Mouse (Mus musculus): ENCODE data around the gene Rai1. TPM values are rescaled to one million over a fixed set of nuclear protein-coding genes. Genes with fewer than 3 reads are reported as not detected.
A peak's percentile ranks its signal among the peaks of the same experiment; 100 is the strongest.

The Rai1 gene
- total and polyA plus RNA-seq, 2 experiments, result 2.7 to 12.9 TPM

GRCm38 (mm10) chr11:60224676-60225075 is 119.9 kb downstream of the Rai1 start:
- peaks cover 31% of the 10 kb centered on the region for H3K4me1 ChIP-seq (ENCODE audit: control insufficient read depth, insufficient read depth, low read length)
- peak; percentile 94 for DNase-seq (ENCODE audit: extremely low read depth, low read depth, low spot score)
- WGBS, result 17% methylated on average over 4 of the region's 4 CpGs

GRCm38 (mm10) chr11:60225874-60226273 is 121.1 kb downstream of the Rai1 start:
- Histone ChIP-seq H3K4me1 (ENCODE audit: control insufficient read depth, insufficient read depth, low read length) (peaks cover 28% of the 10 kb centered on the region), H3K4me3 (ENCODE audit: insufficient read depth, low read depth, low read length) (no peak overlapping the region), H3K79me2 (ENCODE audit: control insufficient read depth, insufficient read depth, low read length) (no peaks in the 10 kb centered on the region), H3K36me3 (ENCODE audit: control insufficient read depth, insufficient read depth, low read length) (no peaks in the 10 kb centered on the region), H3K27ac (replicated peaks; ENCODE audit: insufficient read depth, low read depth, low read length) (peak overlapping the region; percentile 78), H3K9ac (ENCODE audit: low read depth, low read length) (no peak overlapping the region), H3K27me3 (ENCODE audit: control insufficient read depth, insufficient read depth, low read length) (no peaks in the 10 kb centered on the region)
- TF ChIP-seq POLR2A (IDR thresholded peaks at IDR 0.05; ENCODE audit: extremely low read depth, insufficient read depth, low read length) (no peak), CTCF (IDR thresholded peaks at IDR 0.05; ENCODE audit: low read depth, low read length) (no peak)
- 83% methylated on average over 1 of the region's 1 CpGs for WGBS
- DNase-seq (ENCODE audit: extremely low read depth, low read depth, low spot score), result peak; percentile 41

More at GRCm38 (mm10) chr11:60224676-60225075, 119.9 kb downstream of the Rai1 start:
- Histone ChIP-seq H3K27me3 (ENCODE audit: control insufficient read depth, insufficient read depth, low read length) (no peaks in the 10 kb centered on the region), H3K36me3 (ENCODE audit: control insufficient read depth, insufficient read depth, low read length) (no peaks in the 10 kb centered on the region), H3K4me3 (ENCODE audit: insufficient read depth, low read depth, low read length) (no peak overlapping the region), H3K9ac (ENCODE audit: low read depth, low read length) (peak overlapping the region; percentile 22; the same call in 1 of the 2 replicates), H3K27ac (replicated peaks; ENCODE audit: insufficient read depth, low read depth, low read length) (peak overlapping the region; percentile 90), H3K79me2 (ENCODE audit: control insufficient read depth, insufficient read depth, low read length) (peaks cover 5% of the 10 kb centered on the region; the same call in 1 of the 2 replicates)
- TF ChIP-seq CTCF (IDR thresholded peaks at IDR 0.05; ENCODE audit: low read depth, low read length), result no peak
- TF ChIP-seq POLR2A (IDR thresholded peaks at IDR 0.05; ENCODE audit: extremely low read depth, insufficient read depth, low read length), result no peak

GRCm38 (mm10) chr11:60228525-60228924 is 123.7 kb downstream of the Rai1 start:
- Histone ChIP-seq H3K79me2 (ENCODE audit: control insufficient read depth, insufficient read depth, low read length) (no peaks in the 10 kb centered on the region), H3K27me3 (ENCODE audit: control insufficient read depth, insufficient read depth, low read length) (no peaks in the 10 kb centered on the region), H3K36me3 (ENCODE audit: control insufficient read depth, insufficient read depth, low read length) (no peaks in the 10 kb centered on the region), H3K4me1 (ENCODE audit: control insufficient read depth, insufficient read depth, low read length) (peaks cover 16% of the 10 kb centered on the region), H3K9ac (ENCODE audit: low read depth, low read length) (no peak overlapping the region), H3K4me3 (ENCODE audit: insufficient read depth, low read depth, low read length) (no peak overlapping the region), H3K27ac (replicated peaks; ENCODE audit: insufficient read depth, low read depth, low read length) (no peak overlapping the region)
- TF ChIP-seq CTCF (IDR thresholded peaks at IDR 0.05; ENCODE audit: low read depth, low read length) (no peak), POLR2A (IDR thresholded peaks at IDR 0.05; ENCODE audit: extremely low read depth, insufficient read depth, low read length) (no peak)
- no peak for DNase-seq (ENCODE audit: extremely low read depth, low read depth, low spot score)
- WGBS, result 84% methylated on average over 3 of the region's 3 CpGs

DNA sequence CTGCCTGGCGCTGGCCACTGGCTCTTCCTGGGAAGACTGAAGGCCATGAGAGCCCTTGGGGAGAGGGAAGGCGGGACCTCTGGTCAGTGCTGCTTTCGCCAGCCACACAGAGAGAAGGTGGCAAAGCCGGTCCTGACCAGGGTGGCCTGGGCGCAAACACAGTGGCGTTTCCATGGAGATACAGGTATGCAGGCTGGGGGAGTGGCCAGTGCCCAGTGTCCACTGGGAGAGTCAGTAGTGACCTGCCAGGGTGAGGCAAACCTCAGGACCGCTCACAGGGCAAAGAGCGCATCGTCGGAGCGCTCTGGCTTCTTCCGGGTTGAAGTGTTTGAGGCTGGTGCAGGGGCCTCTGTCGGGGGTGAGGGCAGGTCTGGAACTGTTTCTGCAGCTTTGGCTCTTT is 125.0 kb downstream of the Rai1 start:
- Histone ChIP-seq H3K27me3 (ENCODE audit: control insufficient read depth, insufficient read depth, low read length) (no peaks in the 10 kb centered on the region), H3K27ac (replicated peaks; ENCODE audit: insufficient read depth, low read depth, low read length) (peak overlapping the region; percentile 9; the same call in 1 of the 2 replicates), H3K4me1 (ENCODE audit: control insufficient read depth, insufficient read depth, low read length) (peaks cover 7% of the 10 kb centered on the region), H3K79me2 (ENCODE audit: control insufficient read depth, insufficient read depth, low read length) (no peaks in the 10 kb centered on the region), H3K36me3 (ENCODE audit: control insufficient read depth, insufficient read depth, low read length) (no peaks in the 10 kb centered on the region), H3K9ac (ENCODE audit: low read depth, low read length) (no peak overlapping the region), H3K4me3 (ENCODE audit: insufficient read depth, low read depth, low read length) (no peak overlapping the region)
- peak; percentile 78 for DNase-seq (ENCODE audit: extremely low read depth, low read depth, low spot score)
- TF ChIP-seq CTCF (IDR thresholded peaks at IDR 0.05; ENCODE audit: low read depth, low read length) (no peak), POLR2A (IDR thresholded peaks at IDR 0.05; ENCODE audit: extremely low read depth, insufficient read depth, low read length) (no peak)
- WGBS, result 35% methylated on average over 13 of the region's 13 CpGs

DNA sequence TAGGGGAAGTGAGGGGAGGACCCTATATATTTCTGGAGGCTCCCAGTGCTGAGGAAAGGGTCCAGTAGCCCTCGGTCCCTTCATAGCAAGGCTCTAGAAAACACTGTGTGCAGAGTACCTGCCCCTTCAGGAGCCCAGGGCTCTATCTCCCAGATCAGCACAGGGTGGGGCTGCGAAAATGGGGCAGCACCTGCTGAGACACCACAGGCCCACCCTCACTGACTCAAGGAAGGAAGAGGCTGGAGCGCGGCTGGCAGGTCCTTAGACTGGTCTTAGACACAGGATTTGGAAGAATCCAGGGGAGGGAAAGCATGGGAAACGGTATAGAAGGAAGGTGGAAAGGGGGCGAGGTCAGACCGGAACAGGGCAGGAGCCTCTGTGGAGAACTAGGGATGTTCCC is 125.7 kb downstream of the Rai1 start:
- 0 out of 2 replicates have a peak overlapping the region, but pooled peaks have one; percentile 9 for H3K27ac ChIP-seq (replicated peaks; ENCODE audit: insufficient read depth, low read depth, low read length)
- H3K79me2 ChIP-seq (ENCODE audit: control insufficient read depth, insufficient read depth, low read length), result no peaks in the 10 kb centered on the region; the same call in 1 of the 2 replicates
- peaks cover 2% of the 10 kb centered on the region for H3K4me1 ChIP-seq (ENCODE audit: control insufficient read depth, insufficient read depth, low read length)
- no peak overlapping the region for H3K9ac ChIP-seq (ENCODE audit: low read depth, low read length)
- H3K4me3 ChIP-seq (ENCODE audit: insufficient read depth, low read depth, low read length), result no peak overlapping the region
- H3K36me3 ChIP-seq (ENCODE audit: control insufficient read depth, insufficient read depth, low read length), result no peaks in the 10 kb centered on the region
- no peak for TF ChIP-seq POLR2A (IDR thresholded peaks at IDR 0.05; ENCODE audit: extremely low read depth, insufficient read depth, low read length)
- no peak for DNase-seq (ENCODE audit: extremely low read depth, low read depth, low spot score)
- 97% methylated on average over 7 of the region's 7 CpGs for WGBS
- no peaks in the 10 kb centered on the region for H3K27me3 ChIP-seq (ENCODE audit: control insufficient read depth, insufficient read depth, low read length)

- Histone ChIP-seq H3K4me3 (ENCODE audit: insufficient read depth, low read depth, low read length) (no peak overlapping the region), H3K79me2 (ENCODE audit: control insufficient read depth, insufficient read depth, low read length) (no peaks in the 10 kb centered on the region; the same call in 1 of the 2 replicates), H3K4me1 (ENCODE audit: control insufficient read depth, insufficient read depth, low read length) (no peaks in the 10 kb centered on the region), H3K9ac (ENCODE audit: low read depth, low read length) (no peak overlapping the region), H3K27ac (replicated peaks; ENCODE audit: insufficient read depth, low read depth, low read length) (no peak overlapping the region), H3K36me3 (ENCODE audit: control insufficient read depth, insufficient read depth, low read length) (no peaks in the 10 kb centered on the region), H3K27me3 (ENCODE audit: control insufficient read depth, insufficient read depth, low read length) (no peaks in the 10 kb centered on the region)
- WGBS, result 92% methylated on average over 3 of the region's 3 CpGs
- TF ChIP-seq POLR2A (IDR thresholded peaks at IDR 0.05; ENCODE audit: extremely low read depth, insufficient read depth, low read length) (no peak), CTCF (IDR thresholded peaks at IDR 0.05; ENCODE audit: low read depth, low read length) (no peak)
- DNase-seq (ENCODE audit: extremely low read depth, low read depth, low spot score), result no peak
These were observed 126.5 kb downstream of the Rai1 start for GRCm38 (mm10) chr11:60231326-60231725.
